Mouse (Mus musculus): Measurements from ENCODE around the gene Amacr. TPM values are rescaled to one million over a fixed set of nuclear protein-coding genes. Genes with fewer than 3 reads are reported as not detected.

Amacr gene
- 1 to 10 TPM; 5.9 to 8.9 TPM for total RNA-seq (2023)

DNA sequence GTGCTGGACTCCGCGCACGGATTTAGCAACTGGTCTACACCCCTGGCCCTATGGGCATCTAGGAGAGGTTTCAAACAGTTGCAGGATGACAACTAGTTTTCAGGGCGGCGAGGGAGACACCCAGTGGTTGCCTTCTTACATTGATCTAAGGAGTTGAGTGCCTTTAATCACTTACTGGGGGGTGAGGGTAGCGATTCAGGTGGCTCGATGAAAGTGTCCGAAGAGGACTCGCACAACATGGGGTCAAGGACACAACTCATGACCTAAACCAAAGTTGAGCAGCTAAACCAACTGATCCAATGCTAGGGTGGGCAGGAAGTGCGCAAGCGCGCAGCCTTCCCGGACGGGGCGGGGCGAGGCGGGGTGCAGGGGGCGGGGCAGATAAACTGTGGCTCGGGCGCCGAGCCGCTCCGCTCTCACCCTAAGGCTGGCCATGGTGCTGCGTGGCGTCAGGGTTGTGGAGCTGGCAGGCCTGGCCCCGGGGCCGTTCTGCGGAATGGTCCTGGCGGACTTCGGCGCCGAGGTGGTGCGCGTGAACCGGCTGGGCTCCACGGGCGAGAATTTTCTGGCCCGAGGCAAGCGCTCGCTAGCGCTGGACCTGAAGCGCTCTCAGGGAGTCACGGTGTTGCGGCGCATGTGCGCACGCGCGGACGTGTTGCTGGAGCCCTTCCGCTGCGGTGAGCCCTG lies at the start of gene Amacr:
Gene Amacr (plus strand): TSS at position 380 of the 687 bp plus-strand sequence.

DNA sequence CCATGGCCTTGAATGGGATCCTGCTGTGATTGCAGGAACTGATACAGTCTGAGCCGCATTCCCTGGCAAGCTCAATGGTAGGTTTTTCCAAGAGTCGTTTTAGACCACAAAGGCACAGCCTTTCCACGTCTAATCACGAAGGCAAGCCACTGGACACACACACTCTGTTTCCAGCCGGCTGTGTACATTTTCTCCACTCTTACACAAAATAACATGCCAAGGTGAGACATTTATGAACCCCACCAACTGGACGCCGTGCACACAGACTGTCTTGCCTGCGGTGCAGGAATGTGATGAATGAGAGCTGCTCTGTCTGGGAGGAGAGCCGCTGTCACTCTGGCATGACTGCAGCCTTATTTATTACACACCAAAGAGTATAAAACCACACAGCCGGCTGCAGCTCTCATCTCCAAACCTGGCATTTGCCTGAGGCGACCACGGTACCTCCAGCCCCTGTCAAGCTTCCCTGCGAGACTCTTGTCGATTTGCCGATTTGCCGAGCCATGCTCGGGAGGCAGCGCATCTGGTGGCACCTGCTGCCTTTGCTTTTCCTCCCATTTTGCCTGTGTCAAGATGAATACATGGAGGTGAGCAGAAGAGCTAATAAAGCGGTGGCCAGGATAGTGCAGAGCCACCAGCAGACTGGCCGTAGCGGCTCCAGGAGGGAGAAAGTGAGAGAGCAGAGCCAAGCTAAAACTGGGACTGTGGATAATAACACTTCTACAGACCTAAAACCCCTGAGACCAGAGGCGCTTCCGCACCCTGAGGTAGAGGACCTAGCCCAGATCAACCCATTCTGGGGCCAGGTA lies 29.4 kb upstream of the Amacr start, which contains the start of gene C1qtnf3:
Gene C1qtnf3 (plus strand): TSS at position 382 of the 809 bp plus-strand sequence.

GRCm38 (mm10) chr15:11000421-11000820 lies 18.9 kb downstream of the Amacr start, which contains the start of gene Slc45a2:
TSS of gene Slc45a2 (plus strand) at chr15:11000721.

GRCm38 (mm10) chr15:11037711-11038110 lies 56.2 kb downstream of the Amacr start, which contains the start of gene Rxfp3:
TSS of gene Rxfp3 (minus strand) at chr15:11037991.

Other genes starting within 250 kb of the Amacr start
- not detected for gene C1qtnf3, start 29.4 kb upstream of the Amacr start, total RNA-seq (2023)
- not detected for gene Slc45a2, start 19.0 kb downstream of the Amacr start, total RNA-seq (2023)
- gene Rxfp3, start 56.2 kb downstream of the Amacr start, total RNA-seq (2023): not detected
- gene Adamts12, start 83.0 kb downstream of the Amacr start, total RNA-seq (2023): not detected

Measured in B cell, adult 67 days (primary cell).